Comparison of ENCODE assay signal across 24 mouse cellular contexts in the genomic region with DNA sequence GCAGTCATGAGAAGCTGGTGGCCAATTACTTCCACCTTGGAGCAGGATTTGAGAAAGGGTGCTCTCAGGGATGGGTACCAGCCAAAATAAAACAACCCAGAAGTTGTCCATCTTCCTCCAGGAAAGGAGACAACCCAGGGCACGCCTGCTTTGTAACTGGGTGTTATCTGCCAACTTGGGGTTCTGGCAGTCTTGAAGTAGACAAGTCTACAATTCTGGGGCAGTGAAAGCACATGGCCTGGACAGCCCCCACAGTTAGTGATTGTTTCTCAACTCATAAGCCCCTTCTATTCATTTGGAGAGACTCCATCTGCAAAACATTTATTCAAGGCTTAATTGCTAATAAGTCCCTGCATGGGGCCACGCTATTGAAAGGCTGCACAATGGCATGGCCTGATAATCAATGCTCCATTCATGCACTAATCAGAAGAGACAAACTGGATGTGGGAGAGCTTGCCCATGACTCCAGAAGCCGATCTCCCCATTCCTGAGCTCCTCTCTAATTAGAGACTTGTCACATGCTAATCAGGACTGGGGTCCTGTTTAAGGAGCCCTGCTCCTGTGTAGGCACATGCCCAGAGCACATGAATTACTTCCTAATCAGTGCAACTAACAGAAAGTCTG.
A peak's percentile ranks its signal among the peaks of the same experiment; 100 is the strongest.
DNase-seq lines count a peak whose midpoint lies in the region; ATAC-seq lines count a peak whose summit lies in the region.
"Had no signal": no experiment of that assay in that cellular context is flagged by ENCODE, and none has a peak within 500 bp of the region (broad histone marks: within the 10 kb centered on the region; RNA-seq: fewer than 3 reads in every experiment).

No protein-coding gene starts in this region.

- DNase-seq in embryonic facial prominence, embryonic 14.5 days (ENCODE audit: low spot score), result peak; percentile 61
- no peak for DNase-seq in embryonic facial prominence, embryonic 10.5 days (ENCODE audit: low spot score)
- DNase-seq in layer of hippocampus, adult 8-10 months (ENCODE audit: low spot score in 2 of 2), result peak; percentile 12 to 47
- no peak for DNase-seq in layer of hippocampus, adult 9-10 months (ENCODE audit: low spot score)
- peak; percentile 85 for DNase-seq in forebrain, embryonic 14.5 days (ENCODE audit: low spot score)
- peak; percentile 4 to 17 for DNase-seq in layer of hippocampus, postnatal 36 days
- DNase-seq in adrenal gland, postnatal 4 days (ENCODE audit: low spot score in 2 of 2), result no peak
- no peak for DNase-seq in spleen, postnatal 14 days (ENCODE audit: low spot score in 2 of 2)
- DNase-seq: adrenal gland, postnatal 14 days; cerebellum, adult 11-12 months; cerebellum, postnatal 10 days; gastrocnemius, postnatal 10 days; heart, postnatal 10 days; kidney, adult 18-20 months; kidney, postnatal 4 days; liver, embryonic 13.5 days; lung, adult 2 months; lung, postnatal 14 days; midbrain, embryonic 14.5 days had no signal

- H3K4me2 ChIP-seq in embryonic facial prominence, embryonic 14.5 days (ENCODE audit: low read depth, low read length), result no peak overlapping the region
- no peak overlapping the region for H3K4me2 ChIP-seq in forebrain, embryonic 14.5 days (ENCODE audit: low read length)
- H3K4me2 ChIP-seq: embryonic facial prominence, embryonic 12.5 days; heart, embryonic 12.5 days; liver, embryonic 13.5 days had no signal

- peaks cover 8% of the 10 kb centered on the region; the same call in 1 of the 2 replicates for H3K9me3 ChIP-seq in embryonic facial prominence, embryonic 14.5 days (ENCODE audit: control insufficient read depth, low read length)
- no peaks in the 10 kb centered on the region for H3K9me3 ChIP-seq in embryonic facial prominence, embryonic 10.5 days
- peaks cover 9% of the 10 kb centered on the region for H3K9me3 ChIP-seq in forebrain, embryonic 14.5 days (replicated peaks; ENCODE audit: control insufficient read depth, low read length)
- H3K9me3 ChIP-seq: hindbrain, embryonic 10.5 days; liver, embryonic 13.5 days had no signal

- H3K9ac ChIP-seq in embryonic facial prominence, embryonic 14.5 days (ENCODE audit: low read depth, low read length), result no peak overlapping the region
- H3K9ac ChIP-seq in forebrain, embryonic 14.5 days (ENCODE audit: low read length), result no peak overlapping the region
- H3K9ac ChIP-seq: embryonic facial prominence, embryonic 12.5 days; heart, embryonic 12.5 days; liver, embryonic 13.5 days had no signal

- WGBS in embryonic facial prominence, embryonic 14.5 days, result 57% methylated on average over 3 of the region's 3 CpGs
- 56% methylated on average over 3 of the region's 3 CpGs for WGBS in embryonic facial prominence, embryonic 10.5 days
- WGBS in forebrain, embryonic 14.5 days, result 7% methylated on average over 3 of the region's 3 CpGs

- no peak overlapping the region for H3K27ac ChIP-seq in embryonic facial prominence, embryonic 14.5 days (replicated peaks; ENCODE audit: low read depth, low read length)
- H3K27ac ChIP-seq in embryonic facial prominence, embryonic 10.5 days (replicated peaks), result no peak overlapping the region; the same call in 1 of the 2 replicates
- H3K27ac ChIP-seq in forebrain, embryonic 14.5 days (ENCODE audit: low read depth, low read length), result no peak overlapping the region
- H3K27ac ChIP-seq: embryonic facial prominence, embryonic 12.5 days; hindbrain, embryonic 10.5 days; liver, embryonic 13.5 days; stomach, postnatal 0 days had no signal

- no peaks in the 10 kb centered on the region for H3K4me1 ChIP-seq in embryonic facial prominence, embryonic 14.5 days (ENCODE audit: control insufficient read depth, insufficient read depth, low read length)
- H3K4me1 ChIP-seq in embryonic facial prominence, embryonic 10.5 days, result no peaks in the 10 kb centered on the region
- H3K4me1 ChIP-seq in forebrain, embryonic 14.5 days (ENCODE audit: control insufficient read depth, insufficient read depth, low read length), result no peaks in the 10 kb centered on the region
- H3K4me1 ChIP-seq: embryonic facial prominence, embryonic 12.5 days; heart, embryonic 12.5 days; hindbrain, embryonic 10.5 days; liver, embryonic 13.5 days had no signal

- peak; percentile 55; the same call in 1 of the 2 replicates for ATAC-seq in embryonic facial prominence, embryonic 14.5 days (ENCODE audit: low read depth)
- peak; percentile 93 for ATAC-seq in forebrain, embryonic 14.5 days

- H3K4me3 ChIP-seq in embryonic facial prominence, embryonic 14.5 days (ENCODE audit: low read depth, low read length), result no peak overlapping the region
- no peak overlapping the region for H3K4me3 ChIP-seq in embryonic facial prominence, embryonic 10.5 days
- no peak overlapping the region for H3K4me3 ChIP-seq in forebrain, embryonic 14.5 days (ENCODE audit: low read depth, low read length)
- H3K4me3 ChIP-seq: embryonic facial prominence, embryonic 12.5 days; erythroblast, embryonic 14.5 days; heart, embryonic 12.5 days; hindbrain, embryonic 10.5 days; liver, embryonic 13.5 days had no signal

- H3K36me3 ChIP-seq in embryonic facial prominence, embryonic 14.5 days (ENCODE audit: control insufficient read depth, insufficient read depth, low read length), result no peaks in the 10 kb centered on the region
- no peaks in the 10 kb centered on the region for H3K36me3 ChIP-seq in embryonic facial prominence, embryonic 10.5 days (replicated peaks)
- no peaks in the 10 kb centered on the region for H3K36me3 ChIP-seq in forebrain, embryonic 14.5 days (ENCODE audit: control insufficient read depth, insufficient read depth, low read length)
- H3K36me3 ChIP-seq: embryonic facial prominence, embryonic 12.5 days; heart, embryonic 12.5 days; hindbrain, embryonic 10.5 days; liver, embryonic 13.5 days had no signal

- no peaks in the 10 kb centered on the region for H3K27me3 ChIP-seq in embryonic facial prominence, embryonic 14.5 days (replicated peaks; ENCODE audit: control insufficient read depth, insufficient read depth, low read length)
- H3K27me3 ChIP-seq in embryonic facial prominence, embryonic 10.5 days (replicated peaks; ENCODE audit: low read depth, poor library complexity, severe bottlenecking), result no peaks in the 10 kb centered on the region
- H3K27me3 ChIP-seq in forebrain, embryonic 14.5 days (replicated peaks; ENCODE audit: control insufficient read depth, insufficient read depth, low read length), result peaks cover 6% of the 10 kb centered on the region; the same call in 1 of the 2 replicates
- H3K27me3 ChIP-seq: embryonic facial prominence, embryonic 12.5 days; heart, embryonic 12.5 days; liver, embryonic 13.5 days had no signal

Comparison
In these comparisons a context has a peak if more than half of its experiments do, and no peak if none do; other contexts are left out.
1. DNase-seq: peak in embryonic facial prominence, embryonic 14.5 days (single experiment), layer of hippocampus, adult 8-10 months (2 of 2), forebrain, embryonic 14.5 days (single experiment) and layer of hippocampus, postnatal 36 days (2 of 2); none in embryonic facial prominence, embryonic 10.5 days (single experiment), layer of hippocampus, adult 9-10 months (single experiment), adrenal gland, postnatal 4 days (0 of 2) and spleen, postnatal 14 days (0 of 2).